Mouse (Mus musculus): ENCODE measurements around the gene Zdhhc24. TPM values are rescaled to one million over a fixed set of nuclear protein-coding genes. Genes with fewer than 3 reads are reported as not detected.

Gene Zdhhc24
- 7.2 and 8.2 TPM in 2 replicates for polyA plus RNA-seq (2014; fragmentation: Nextera tagmentation; extraction: Ambion mirVana)

GRCm38 (mm10) chr19:4878405-4879323 is at the start of gene Zdhhc24:
Gene Zdhhc24, plus strand, starts transcription at chr19:4878668.
- under 1% methylated on average over 52 of the region's 52 CpGs for WGBS
- Histone ChIP-seq H3K4me1 (ENCODE audit: control insufficient read depth in 2 of 2, insufficient read depth in 2 of 2, low read length in 2 of 2) (peaks cover 4 to 9% of the 10 kb centered on the region in 2 experiments; a peak in 3 of 4 replicates), H3K27ac (replicated peaks in 1 of 2; ENCODE audit: control insufficient read depth in 1 of 2, insufficient read depth in 1 of 2, low read depth in 2 of 2, low read length in 2 of 2) (peak within 1 kb of the TSS; percentile 24 to 45; a peak in 3 of 4 replicates), H3K9ac (ENCODE audit: low read length) (peak within 1 kb of the TSS; percentile 93), H3K27me3 (ENCODE audit: control insufficient read depth, insufficient read depth, low read length) (no peaks in the 10 kb centered on the region), H3K36me3 (ENCODE audit: control insufficient read depth, insufficient read depth, low read length) (no peaks in the 10 kb centered on the region; the same call in 1 of the 2 replicates), H3K9me3 (ENCODE audit: control insufficient read depth, low read length) (no peaks in the 10 kb centered on the region), H3K4me2 (ENCODE audit: low read length) (peak within 1 kb of the TSS; percentile 83), H3K4me3 (ENCODE audit: control insufficient read depth in 1 of 2, insufficient read depth in 1 of 2, low read depth in 1 of 2, low read length in 2 of 2) (peak within 1 kb of the TSS; percentile 73 to 97)
- ATAC-seq (ENCODE audit: insufficient number of reproducible peaks, insufficient read depth, low FRiP score, low read depth), result peak; percentile 96

GRCm38 (mm10) chr19:4829156-4829555 is 49.3 kb upstream of the Zdhhc24 start:
- Histone ChIP-seq H3K9me3 (ENCODE audit: control insufficient read depth, low read length) (no peaks in the 10 kb centered on the region), H3K4me3 (ENCODE audit: control insufficient read depth in 1 of 2, insufficient read depth in 1 of 2, low read depth in 1 of 2, low read length in 2 of 2) (no peak overlapping the region), H3K36me3 (ENCODE audit: control insufficient read depth, insufficient read depth, low read length) (peaks cover 26% of the 10 kb centered on the region), H3K4me1 (ENCODE audit: control insufficient read depth in 2 of 2, insufficient read depth in 2 of 2, low read length in 2 of 2) (no peaks in the 10 kb centered on the region), H3K27ac (replicated peaks in 1 of 2; ENCODE audit: control insufficient read depth in 1 of 2, insufficient read depth in 1 of 2, low read depth in 2 of 2, low read length in 2 of 2) (no peak overlapping the region), H3K4me2 (ENCODE audit: low read length) (no peak overlapping the region), H3K27me3 (ENCODE audit: control insufficient read depth, insufficient read depth, low read length) (no peaks in the 10 kb centered on the region), H3K9ac (ENCODE audit: low read length) (no peak overlapping the region)
- no peak for ATAC-seq (ENCODE audit: insufficient number of reproducible peaks, insufficient read depth, low FRiP score, low read depth)
- 55% methylated on average over 7 of the region's 7 CpGs for WGBS

DNA sequence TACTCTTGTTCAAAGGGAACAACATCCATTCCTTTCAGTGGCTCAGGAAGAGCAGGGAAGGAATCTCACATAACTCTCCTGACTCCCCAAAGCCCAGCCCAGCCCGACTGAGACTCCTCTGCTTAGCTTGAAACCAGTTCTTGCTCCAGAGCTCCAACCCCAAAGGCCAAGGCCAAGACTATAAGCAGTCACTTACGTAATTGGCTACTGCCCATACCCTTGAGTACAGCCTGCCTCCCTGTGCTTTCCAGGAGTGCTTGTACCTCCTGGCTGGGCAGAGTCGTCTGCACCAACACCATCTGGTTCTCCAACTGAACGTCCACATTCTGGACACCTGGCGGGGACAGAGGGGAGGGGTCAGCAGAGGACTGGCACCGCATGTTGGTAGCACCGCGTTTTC is 44.5 kb upstream of the Zdhhc24 start:
- 81% methylated on average over 8 of the region's 8 CpGs for WGBS
- ATAC-seq (ENCODE audit: insufficient number of reproducible peaks, insufficient read depth, low FRiP score, low read depth), result no peak
- H3K9me3 ChIP-seq (ENCODE audit: control insufficient read depth, low read length), result no peaks in the 10 kb centered on the region

GRCm38 (mm10) chr19:4836096-4836495 is 42.4 kb upstream of the Zdhhc24 start:
- Histone ChIP-seq H3K4me3 (ENCODE audit: control insufficient read depth in 1 of 2, insufficient read depth in 1 of 2, low read depth in 1 of 2, low read length in 2 of 2) (no peak overlapping the region), H3K27me3 (ENCODE audit: control insufficient read depth, insufficient read depth, low read length) (peaks cover 11% of the 10 kb centered on the region), H3K4me2 (ENCODE audit: low read length) (no peak overlapping the region), H3K9me3 (ENCODE audit: control insufficient read depth, low read length) (no peaks in the 10 kb centered on the region), H3K9ac (ENCODE audit: low read length) (no peak overlapping the region), H3K4me1 (ENCODE audit: control insufficient read depth in 2 of 2, insufficient read depth in 2 of 2, low read length in 2 of 2) (peaks cover 3 to 11% of the 10 kb centered on the region in 2 experiments; a peak in 3 of 4 replicates), H3K27ac (replicated peaks in 1 of 2; ENCODE audit: control insufficient read depth in 1 of 2, insufficient read depth in 1 of 2, low read depth in 2 of 2, low read length in 2 of 2) (no peak overlapping the region), H3K36me3 (ENCODE audit: control insufficient read depth, insufficient read depth, low read length) (peaks cover 16% of the 10 kb centered on the region)
- 80% methylated on average over 2 of the region's 2 CpGs for WGBS
- ATAC-seq (ENCODE audit: insufficient number of reproducible peaks, insufficient read depth, low FRiP score, low read depth), result no peak

More for the DNA sequence above, 44.5 kb upstream of the Zdhhc24 start:
- Histone ChIP-seq H3K4me2 (ENCODE audit: low read length) (no peak overlapping the region), H3K9ac (ENCODE audit: low read length) (no peak overlapping the region), H3K4me3 (ENCODE audit: control insufficient read depth in 1 of 2, insufficient read depth in 1 of 2, low read depth in 1 of 2, low read length in 2 of 2) (no peak overlapping the region), H3K27me3 (ENCODE audit: control insufficient read depth, insufficient read depth, low read length) (no peaks in the 10 kb centered on the region), H3K4me1 (ENCODE audit: control insufficient read depth in 2 of 2, insufficient read depth in 2 of 2, low read length in 2 of 2) (peaks cover 3 to 7% of the 10 kb centered on the region in 2 experiments; a peak in 2 of 4 replicates), H3K36me3 (ENCODE audit: control insufficient read depth, insufficient read depth, low read length) (peaks cover 20% of the 10 kb centered on the region), H3K27ac (replicated peaks in 1 of 2; ENCODE audit: control insufficient read depth in 1 of 2, insufficient read depth in 1 of 2, low read depth in 2 of 2, low read length in 2 of 2) (no peak overlapping the region)

- Histone ChIP-seq H3K36me3 (ENCODE audit: control insufficient read depth, insufficient read depth, low read length) (peaks cover 14% of the 10 kb centered on the region), H3K27me3 (ENCODE audit: control insufficient read depth, insufficient read depth, low read length) (peaks cover 20% of the 10 kb centered on the region), H3K9me3 (ENCODE audit: control insufficient read depth, low read length) (no peaks in the 10 kb centered on the region), H3K4me3 (ENCODE audit: control insufficient read depth in 1 of 2, insufficient read depth in 1 of 2, low read depth in 1 of 2, low read length in 2 of 2) (no peak overlapping the region), H3K27ac (replicated peaks in 1 of 2; ENCODE audit: control insufficient read depth in 1 of 2, insufficient read depth in 1 of 2, low read depth in 2 of 2, low read length in 2 of 2) (no peak overlapping the region), H3K4me1 (ENCODE audit: control insufficient read depth in 2 of 2, insufficient read depth in 2 of 2, low read length in 2 of 2) (peaks cover 3 to 11% of the 10 kb centered on the region in 2 experiments; a peak in 3 of 4 replicates), H3K4me2 (ENCODE audit: low read length) (no peak overlapping the region), H3K9ac (ENCODE audit: low read length) (no peak overlapping the region)
- ATAC-seq (ENCODE audit: insufficient number of reproducible peaks, insufficient read depth, low FRiP score, low read depth), result no peak
- 88% methylated on average over 6 of the region's 6 CpGs for WGBS
Measured at GRCm38 (mm10) chr19:4837049-4837448, 41.4 kb upstream of the Zdhhc24 start.

DNA sequence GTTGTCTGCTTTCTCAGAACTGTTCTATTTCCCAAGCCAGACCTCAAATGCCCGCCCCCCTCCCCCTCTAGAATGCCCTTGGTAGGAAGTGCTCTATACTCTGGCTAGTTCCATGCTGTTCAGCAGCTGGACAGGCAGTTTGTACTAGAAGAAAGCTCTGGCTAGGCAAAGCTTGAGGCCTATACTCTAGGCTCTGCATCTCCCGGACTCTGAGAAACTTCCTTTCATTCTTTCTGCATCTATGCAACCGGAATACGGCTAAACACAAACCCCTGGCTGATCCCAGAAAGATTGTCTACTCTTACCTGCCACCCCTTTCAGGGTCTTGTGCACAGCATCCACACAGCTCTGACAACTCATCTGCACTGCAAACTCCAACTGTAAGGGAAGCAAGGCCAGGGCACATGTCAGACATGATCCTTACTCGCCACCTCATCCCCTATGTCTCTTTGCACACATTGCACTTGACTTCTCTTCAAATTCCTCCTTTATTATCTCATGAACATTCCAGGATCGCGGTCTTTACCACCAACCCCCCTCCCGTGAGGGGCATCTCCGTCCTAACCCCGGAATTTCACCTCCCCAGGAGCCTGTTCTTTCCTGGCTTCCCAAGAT is 39.8 kb upstream of the Zdhhc24 start:
- Histone ChIP-seq H3K9me3 (ENCODE audit: control insufficient read depth, low read length) (no peaks in the 10 kb centered on the region), H3K4me3 (ENCODE audit: control insufficient read depth in 1 of 2, insufficient read depth in 1 of 2, low read depth in 1 of 2, low read length in 2 of 2) (peak overlapping the region; percentile 54 to 79), H3K36me3 (ENCODE audit: control insufficient read depth, insufficient read depth, low read length) (0 out of 2 replicates have a peak, but pooled peaks cover 2% of the 10 kb centered on the region), H3K4me1 (ENCODE audit: control insufficient read depth in 2 of 2, insufficient read depth in 2 of 2, low read length in 2 of 2) (peaks cover 3 to 11% of the 10 kb centered on the region in 2 experiments; a peak in 3 of 4 replicates), H3K27ac (replicated peaks in 1 of 2; ENCODE audit: control insufficient read depth in 1 of 2, insufficient read depth in 1 of 2, low read depth in 2 of 2, low read length in 2 of 2) (0 out of 4 replicates have a peak overlapping the region, but pooled peaks have one; percentile 2 to 8), H3K9ac (ENCODE audit: low read length) (peak overlapping the region; percentile 77), H3K27me3 (ENCODE audit: control insufficient read depth, insufficient read depth, low read length) (peaks cover 26% of the 10 kb centered on the region), H3K4me2 (ENCODE audit: low read length) (peak overlapping the region; percentile 98)
- no peak for ATAC-seq (ENCODE audit: insufficient number of reproducible peaks, insufficient read depth, low FRiP score, low read depth)
- 30% methylated on average over 10 of the region's 10 CpGs for WGBS

GRCm38 (mm10) chr19:4839149-4839548 is 39.3 kb upstream of the Zdhhc24 start, which contains the start of the genes Ccs and Ccdc87:
Gene Ccs, minus strand, starts transcription at chr19:4839332.
Gene Ccdc87, plus strand, starts transcription at chr19:4839366.
- Histone ChIP-seq H3K9me3 (ENCODE audit: control insufficient read depth, low read length) (no peaks in the 10 kb centered on the region), H3K27me3 (ENCODE audit: control insufficient read depth, insufficient read depth, low read length) (peaks cover 26% of the 10 kb centered on the region), H3K27ac (replicated peaks in 1 of 2; ENCODE audit: control insufficient read depth in 1 of 2, insufficient read depth in 1 of 2, low read depth in 2 of 2, low read length in 2 of 2) (0 out of 4 replicates have a peak within 1 kb of the TSS, but pooled peaks have one; percentile 2 to 8), H3K4me3 (ENCODE audit: control insufficient read depth in 1 of 2, insufficient read depth in 1 of 2, low read depth in 1 of 2, low read length in 2 of 2) (peak within 1 kb of the TSS; percentile 54 to 79), H3K9ac (ENCODE audit: low read length) (peak within 1 kb of the TSS; percentile 77), H3K36me3 (ENCODE audit: control insufficient read depth, insufficient read depth, low read length) (0 out of 2 replicates have a peak, but pooled peaks cover 2% of the 10 kb centered on the region), H3K4me2 (ENCODE audit: low read length) (peak within 1 kb of the TSS; percentile 98), H3K4me1 (ENCODE audit: control insufficient read depth in 2 of 2, insufficient read depth in 2 of 2, low read length in 2 of 2) (peaks cover 3 to 11% of the 10 kb centered on the region in 2 experiments; a peak in 3 of 4 replicates)
- peak; percentile 96 for ATAC-seq (ENCODE audit: insufficient number of reproducible peaks, insufficient read depth, low FRiP score, low read depth)
- WGBS, result under 1% methylated on average over 25 of the region's 25 CpGs
